8 mouse cellular contexts compared by ENCODE assay signal in the genomic region with DNA sequence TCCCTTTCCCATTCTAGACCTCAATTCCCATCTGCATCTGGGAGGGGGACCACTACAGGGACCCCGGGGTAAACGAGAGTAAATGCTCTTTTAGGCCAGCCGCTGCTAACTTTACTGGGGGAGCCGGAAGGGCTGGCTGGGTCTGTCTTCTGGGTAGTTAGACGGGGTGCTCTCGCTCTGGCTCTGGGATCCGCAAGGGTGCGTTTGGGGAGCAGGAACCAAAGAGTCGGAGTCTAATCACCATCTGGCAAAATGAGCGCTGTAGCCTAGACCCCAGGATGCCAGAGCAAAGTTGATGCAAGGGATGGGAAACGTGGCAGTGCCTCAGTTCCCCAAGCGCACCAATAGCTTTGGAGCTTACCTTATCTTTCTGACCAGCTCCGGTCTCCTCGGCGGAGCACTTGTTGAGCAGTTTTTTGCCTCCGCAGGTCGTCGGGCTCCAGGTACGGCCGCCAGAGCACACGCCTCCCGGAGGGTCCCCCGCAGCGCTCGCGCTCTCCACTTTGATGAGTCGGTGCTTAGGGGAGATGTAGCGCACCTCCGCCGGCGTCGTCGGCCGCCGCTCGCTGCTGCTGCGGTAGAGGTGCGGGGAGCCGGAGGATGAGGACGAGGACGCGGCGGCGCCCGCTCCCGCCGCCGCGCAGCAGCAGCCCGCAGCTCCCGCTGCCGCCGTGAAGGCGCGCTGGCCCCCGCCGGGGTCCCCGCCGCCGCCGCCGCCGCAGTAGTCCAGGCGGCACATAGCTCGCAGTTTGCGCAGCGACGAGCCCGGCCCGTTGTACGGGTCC. TPM values are rescaled to one million over a fixed set of nuclear protein-coding genes. Genes with fewer than 3 reads are reported as not detected.
DNase-seq lines count a peak whose midpoint lies in the region; ATAC-seq and TF ChIP-seq lines count a peak whose summit lies in the region.

No protein-coding gene starts in this region.

- H3K36me3 ChIP-seq in intestine, postnatal 0 days (ENCODE audit: control insufficient read depth, insufficient read depth) = no peaks in the 10 kb centered on the region; the same call in 1 of the 2 replicates
- no peaks in the 10 kb centered on the region for H3K36me3 ChIP-seq in midbrain, embryonic 13.5 days

- TF ChIP-seq CTCF in intestine, postnatal 0 days (IDR thresholded peaks at IDR 0.05; ENCODE audit: low read depth) = no peak

- peak overlapping the region; percentile 94 for H3K27ac ChIP-seq in intestine, postnatal 0 days (ENCODE audit: low read depth, low read length)
- peak overlapping the region; percentile 79; the same call in 1 of the 2 replicates for H3K27ac ChIP-seq in midbrain, embryonic 13.5 days

- peak; percentile 46 for ATAC-seq in erythroblast, adult 5-6 weeks (replicated peaks; ENCODE audit: low FRiP score, poor library complexity, severe bottlenecking)
- ATAC-seq in intestine, postnatal 0 days = no peak
- no peak for ATAC-seq in midbrain, embryonic 13.5 days

- peak; percentile 49 for DNase-seq in adrenal gland, postnatal 14 days
- no peak for DNase-seq in adrenal gland, postnatal 4 days (ENCODE audit: low spot score in 2 of 2)
- DNase-seq in CD8-positive naive resting alpha-beta T cell, adult 2 months (ENCODE audit: low read depth in 2 of 2, low spot score in 2 of 2) = peak; percentile 7 to 11
- no peak for DNase-seq in ovary, postnatal 10 days (ENCODE audit: low spot score)
- no peak for DNase-seq in frontal cortex, postnatal 36 days (ENCODE audit: low spot score in 2 of 2)

- under 1% methylated on average over 71 of the region's 71 CpGs for WGBS in intestine, postnatal 0 days
- WGBS in midbrain, embryonic 13.5 days = under 1% methylated on average over 68 of the region's 71 CpGs

- H3K9me3 ChIP-seq in intestine, postnatal 0 days (ENCODE audit: control insufficient read depth) = no peaks in the 10 kb centered on the region
- H3K9me3 ChIP-seq in midbrain, embryonic 13.5 days = no peaks in the 10 kb centered on the region

- H3K4me1 ChIP-seq in intestine, postnatal 0 days (replicated peaks; ENCODE audit: control insufficient read depth, insufficient read depth, low read length) = peaks cover 22% of the 10 kb centered on the region
- H3K4me1 ChIP-seq in midbrain, embryonic 13.5 days (replicated peaks) = peaks cover 57% of the 10 kb centered on the region

- peak overlapping the region; percentile 94 for H3K9ac ChIP-seq in intestine, postnatal 0 days (ENCODE audit: low read depth, low read length)
- H3K9ac ChIP-seq in midbrain, embryonic 13.5 days (replicated peaks) = peak overlapping the region; percentile 82

- H3K4me3 ChIP-seq in intestine, postnatal 0 days (ENCODE audit: low read depth, low read length) = peak overlapping the region; percentile 84
- H3K4me3 ChIP-seq in midbrain, embryonic 13.5 days (replicated peaks) = peak overlapping the region; percentile 54

- no peaks in the 10 kb centered on the region for H3K27me3 ChIP-seq in intestine, postnatal 0 days (replicated peaks; ENCODE audit: control insufficient read depth, insufficient read depth, low read length)
- peaks cover 36% of the 10 kb centered on the region for H3K27me3 ChIP-seq in midbrain, embryonic 13.5 days

- H3K4me2 ChIP-seq in intestine, postnatal 0 days (replicated peaks; ENCODE audit: low read depth) = peak overlapping the region; percentile 98
- peak overlapping the region; percentile 80 for H3K4me2 ChIP-seq in midbrain, embryonic 13.5 days (replicated peaks)

RNA-seq across cellular contexts. Expression of gene Shb, which starts 2.9 kb away (rescaled TPM):
- 71.2 and 76.8 TPM in 2 replicates for total RNA-seq in adrenal gland, postnatal 14 days (2021)
- 10 to 100 TPM; 52.3 to 55.3 TPM for total RNA-seq in adrenal gland, postnatal 4 days (2021)
- not detected in 2 replicates for total RNA-seq in erythroblast, adult 5-6 weeks (2015; ENCODE audit: low replicate concordance)
- total RNA-seq in erythroblast, adult 5-6 weeks (2017; ENCODE audit: low replicate concordance) = 0.68 and 0.84 TPM in 2 replicates
- polyA plus RNA-seq in intestine, postnatal 0 days (2015; fragmentation: Nextera tagmentation; extraction: Ambion mirVana) = 7.2 and 7.5 TPM in 2 replicates
- polyA plus RNA-seq in midbrain, embryonic 13.5 days (2015; fragmentation: Nextera tagmentation; extraction: Ambion mirVana) = 2.7 and 3.6 TPM in 2 replicates

Comparison
In these comparisons a context has a peak if more than half of its experiments do, and no peak if none do; other contexts are left out.
1. DNase-seq: peak in adrenal gland, postnatal 14 days (single experiment) and CD8-positive naive resting alpha-beta T cell, adult 2 months (2 of 2); none in adrenal gland, postnatal 4 days (0 of 2), ovary, postnatal 10 days (single experiment) and frontal cortex, postnatal 36 days (0 of 2).
2. RNA of gene Shb, which starts 2.9 kb away (total RNA-seq): 71.2 to 76.8 TPM in adrenal gland, postnatal 14 days and 52.3 to 55.3 TPM in adrenal gland, postnatal 4 days; 0.68 to 0.84 TPM in erythroblast, adult 5-6 weeks; every median in the first group is over 10 times any median in the second.